Mouse (Mus musculus) midbrain, embryonic 10.5 days (tissue): ENCODE data around the gene Agmo. TPM values are rescaled to one million over a fixed set of nuclear protein-coding genes. Genes with fewer than 3 reads are reported as not detected.

Experiments
- DNase-seq: peaks from one replicate; pipeline ENCODE4 v3.0.0-alpha.2; 2017; ENCODE audit warnings: low spot score
- H3K27ac ChIP-seq: fragments of 300-500 bp; sonication (generic); replicated peaks from 2 replicates; pipeline ENCODE4 v1.5.1; 2016; ENCODE audit warnings: mild to moderate bottlenecking
- H3K27me3 ChIP-seq: fragments of 300-500 bp; sonication (generic); 2 replicates; pipeline ENCODE4 v1.6.1; 2016; ENCODE audit warnings: low read depth, mild to moderate bottlenecking; ENCODE audit not compliant: poor library complexity, severe bottlenecking
- H3K36me3 ChIP-seq: fragments of 300-500 bp; sonication (generic); 2 replicates; pipeline ENCODE4 v1.6.1; 2016; ENCODE audit warnings: mild to moderate bottlenecking, moderate library complexity
- H3K4me1 ChIP-seq: fragments of 300-500 bp; sonication (generic); 2 replicates; pipeline ENCODE4 v1.6.1; 2016
- H3K4me3 ChIP-seq: fragments of 300-500 bp; sonication (generic); 2 replicates; pipeline ENCODE4 v1.5.1; 2016; ENCODE audit warnings: mild to moderate bottlenecking, moderate library complexity
- H3K9me3 ChIP-seq: fragments of 300-500 bp; sonication (generic); replicated peaks from 2 replicates; pipeline ENCODE4 v1.6.1; 2016; ENCODE audit warnings: mild to moderate bottlenecking
- WGBS: fragments of 180-500 bp; shearing (Covaris S2); methylation state at CpG from one replicate; pipeline ENCODE4 v1.1.7; 2016; 5-methylcytosine and 5-hydroxymethylcytosine counted together
- polyA plus RNA-seq: library from polyadenylated mRNA; unstranded; fragments of >200 nt; fragmentation: Nextera tagmentation; extraction: Ambion mirVana; gene quantifications from 2 replicates; pipeline ENCODE4 v1.2.1, GENCODE M21; 2016

Gene Agmo
- polyA plus RNA-seq, 1 experiment from 2014 or later: 0.32 TPM

DNA sequence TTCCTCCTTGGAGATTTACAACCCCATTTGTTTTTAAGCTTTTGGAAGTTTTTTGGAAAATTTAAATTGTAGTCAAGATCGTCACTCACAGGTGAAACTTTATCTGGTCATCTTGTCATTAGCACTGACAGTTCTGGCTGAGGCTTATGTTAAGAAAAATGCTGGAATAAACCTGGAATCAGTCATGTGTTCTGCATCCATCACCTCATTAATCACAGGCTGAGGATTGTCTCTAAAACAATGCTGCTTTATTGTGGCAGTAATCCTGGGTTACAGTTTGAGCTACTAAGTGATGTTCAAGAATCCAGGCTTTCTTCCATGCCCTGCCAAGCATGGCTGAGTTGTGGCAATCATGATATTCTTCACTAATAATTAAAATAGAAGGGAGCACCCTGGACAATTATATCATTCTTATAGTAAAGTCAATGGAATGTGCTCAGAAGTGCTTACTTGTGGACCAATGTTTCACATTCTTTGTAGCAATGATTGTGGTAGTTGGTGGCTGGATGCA, 65.6 kb downstream of the Agmo start:
- 91% methylated on average over 1 of the region's 1 CpGs for WGBS
- Histone ChIP-seq H3K27me3 (no peaks in the 10 kb centered on the region), H3K36me3 (no peaks in the 10 kb centered on the region), H3K4me3 (no peak overlapping the region), H3K4me1 (no peaks in the 10 kb centered on the region), H3K9me3 (no peaks in the 10 kb centered on the region), H3K27ac (no peak overlapping the region)
- no peak for DNase-seq

DNA sequence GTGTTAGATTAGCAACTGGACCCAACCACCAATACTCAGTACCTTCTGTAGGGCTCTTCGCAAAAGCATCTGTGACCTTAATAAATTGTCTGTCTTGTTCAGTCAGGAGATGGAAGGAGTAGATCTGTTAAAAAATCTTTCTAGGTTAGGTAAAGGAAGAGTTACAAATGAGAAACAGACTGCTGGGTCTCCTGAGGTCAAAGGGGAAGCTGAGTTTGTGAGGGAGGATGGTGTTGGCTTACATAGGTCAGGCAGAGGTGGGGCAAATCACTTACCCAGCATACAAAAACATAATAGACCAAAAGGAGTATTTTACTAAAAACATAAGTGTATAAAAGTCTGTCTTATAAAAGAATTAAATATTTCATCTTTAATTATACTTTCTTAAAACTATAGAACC, 69.3 kb downstream of the Agmo start:
- WGBS: 77% methylated on average over 1 of the region's 1 CpGs
- no peaks in the 10 kb centered on the region for H3K36me3 ChIP-seq
- no peaks in the 10 kb centered on the region for H3K4me1 ChIP-seq
- H3K9me3 ChIP-seq: no peaks in the 10 kb centered on the region
- H3K4me3 ChIP-seq: no peak overlapping the region
- H3K27me3 ChIP-seq: no peaks in the 10 kb centered on the region
- H3K27ac ChIP-seq: no peak overlapping the region
- no peak for DNase-seq

DNA sequence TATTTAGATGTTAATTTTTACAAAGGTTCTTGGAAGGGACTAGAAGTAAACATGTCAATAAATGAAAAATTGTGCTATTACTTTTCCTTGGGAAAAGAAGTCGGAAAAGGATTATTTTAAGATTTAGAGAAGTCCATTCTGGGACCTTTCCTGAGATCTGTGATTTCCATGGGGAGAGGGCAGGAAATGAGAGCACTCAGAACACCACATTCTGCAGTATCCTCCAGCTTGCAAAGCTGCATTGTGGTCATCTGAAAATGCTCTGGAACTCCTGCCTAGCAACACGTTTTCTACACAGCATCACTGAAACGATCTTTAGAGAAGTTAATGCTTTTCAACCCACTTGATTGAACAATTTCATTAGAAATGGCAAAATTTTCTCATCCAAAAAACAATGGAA, 81.4 kb downstream of the Agmo start:
- Histone ChIP-seq H3K27me3 (no peaks in the 10 kb centered on the region), H3K9me3 (no peaks in the 10 kb centered on the region), H3K27ac (no peak overlapping the region), H3K4me1 (no peaks in the 10 kb centered on the region), H3K36me3 (no peaks in the 10 kb centered on the region), H3K4me3 (no peak overlapping the region)
- no peak for DNase-seq
- WGBS: 71% methylated on average over 3 of the region's 3 CpGs

DNA sequence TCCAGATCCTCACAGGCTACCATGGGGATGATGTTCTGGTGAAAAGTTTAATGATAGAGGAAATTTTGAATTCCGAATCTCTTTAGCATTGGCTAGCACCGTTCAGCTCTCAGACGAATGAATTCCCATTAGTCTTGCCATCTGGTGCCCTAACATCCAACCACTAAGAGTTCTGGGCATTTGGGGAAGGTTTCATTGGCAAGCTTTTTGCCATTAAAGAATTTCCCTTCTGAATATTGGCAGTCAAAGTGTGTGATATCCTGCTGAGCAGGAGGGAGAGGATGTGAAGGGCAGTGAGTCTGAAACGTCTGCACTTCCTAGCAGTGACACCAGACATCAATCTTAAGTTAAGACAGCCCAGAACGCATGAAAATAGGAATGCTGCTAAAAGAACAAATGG, 93.5 kb downstream of the Agmo start:
- DNase-seq: no peak
- Histone ChIP-seq H3K27ac (no peak overlapping the region), H3K9me3 (no peaks in the 10 kb centered on the region), H3K36me3 (no peaks in the 10 kb centered on the region), H3K4me1 (no peaks in the 10 kb centered on the region), H3K27me3 (no peaks in the 10 kb centered on the region), H3K4me3 (no peak overlapping the region)
- WGBS: 74% methylated on average over 5 of the region's 5 CpGs

DNA sequence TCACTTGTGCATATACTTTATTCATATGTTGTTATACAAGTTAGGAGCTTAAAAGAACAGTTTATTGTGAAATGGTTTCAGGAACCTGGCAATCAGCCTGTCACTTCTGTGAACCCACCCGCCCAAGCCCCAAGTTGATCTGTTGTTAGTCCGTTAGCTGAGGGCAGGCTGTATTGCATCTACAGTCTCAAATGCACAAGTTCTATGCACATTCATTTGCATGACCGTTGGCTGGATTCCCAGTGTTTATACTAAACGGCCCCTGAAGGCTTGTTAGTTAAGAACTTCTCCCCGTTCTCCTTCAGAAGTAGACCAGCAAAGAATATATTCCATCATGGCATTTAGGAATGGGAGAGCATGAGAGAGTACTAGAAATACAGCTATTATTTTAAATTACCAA, 102.8 kb downstream of the Agmo start:
- no peaks in the 10 kb centered on the region for H3K9me3 ChIP-seq
- WGBS: 89% methylated on average over 5 of the region's 5 CpGs
- H3K4me3 ChIP-seq: no peak overlapping the region
- H3K27me3 ChIP-seq: no peaks in the 10 kb centered on the region
- H3K27ac ChIP-seq: no peak overlapping the region
- no peaks in the 10 kb centered on the region for H3K36me3 ChIP-seq
- no peak for DNase-seq
- no peaks in the 10 kb centered on the region for H3K4me1 ChIP-seq

DNA sequence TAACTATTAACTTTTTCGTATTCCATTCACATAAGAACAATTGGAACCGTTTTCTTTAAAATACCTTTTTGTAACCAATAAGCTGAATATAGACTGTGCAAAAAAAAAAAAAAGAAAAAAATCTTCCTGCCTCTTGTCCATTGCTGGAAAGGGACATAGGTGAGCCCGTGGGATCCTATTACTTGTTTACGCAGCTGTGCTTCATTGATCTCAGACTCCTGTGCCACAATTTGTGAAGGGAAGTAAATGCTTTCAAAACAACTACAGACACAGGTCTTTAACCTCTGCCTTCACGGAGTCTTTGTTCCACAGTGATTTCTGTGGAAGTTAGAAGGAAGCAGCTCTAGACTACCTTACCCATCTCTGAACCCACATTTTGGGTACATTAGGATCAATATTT, 104.3 kb downstream of the Agmo start:
- Histone ChIP-seq H3K4me1 (no peaks in the 10 kb centered on the region), H3K4me3 (no peak overlapping the region), H3K27ac (no peak overlapping the region), H3K36me3 (no peaks in the 10 kb centered on the region), H3K27me3 (no peaks in the 10 kb centered on the region), H3K9me3 (no peaks in the 10 kb centered on the region)
- WGBS: 64% methylated on average over 5 of the region's 5 CpGs
- no peak for DNase-seq

DNA sequence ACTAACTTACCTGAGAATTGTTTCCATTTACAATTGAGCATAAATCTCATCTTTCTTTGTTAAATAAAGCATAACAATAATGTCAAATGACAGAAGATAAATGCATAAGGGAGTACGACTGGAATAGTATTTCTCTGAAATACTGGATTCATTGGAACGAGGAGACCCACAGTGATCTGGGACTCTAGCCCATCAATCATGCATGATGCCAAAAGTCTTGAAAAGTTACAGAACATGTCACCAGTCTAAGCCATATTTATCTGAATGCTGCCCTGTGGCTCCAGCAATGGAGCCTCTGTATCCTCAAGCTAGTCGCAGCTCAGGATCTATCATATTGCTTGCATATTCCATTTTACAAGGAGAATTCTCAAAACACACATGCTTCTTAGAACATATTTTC, 150.9 kb downstream of the Agmo start:
- H3K36me3 ChIP-seq: no peaks in the 10 kb centered on the region
- no peak overlapping the region for H3K4me3 ChIP-seq
- H3K9me3 ChIP-seq: no peaks in the 10 kb centered on the region
- H3K27me3 ChIP-seq: no peaks in the 10 kb centered on the region
- no peak overlapping the region for H3K27ac ChIP-seq
- DNase-seq: no peak
- WGBS: 90% methylated on average over 3 of the region's 3 CpGs
- H3K4me1 ChIP-seq: no peaks in the 10 kb centered on the region

DNA sequence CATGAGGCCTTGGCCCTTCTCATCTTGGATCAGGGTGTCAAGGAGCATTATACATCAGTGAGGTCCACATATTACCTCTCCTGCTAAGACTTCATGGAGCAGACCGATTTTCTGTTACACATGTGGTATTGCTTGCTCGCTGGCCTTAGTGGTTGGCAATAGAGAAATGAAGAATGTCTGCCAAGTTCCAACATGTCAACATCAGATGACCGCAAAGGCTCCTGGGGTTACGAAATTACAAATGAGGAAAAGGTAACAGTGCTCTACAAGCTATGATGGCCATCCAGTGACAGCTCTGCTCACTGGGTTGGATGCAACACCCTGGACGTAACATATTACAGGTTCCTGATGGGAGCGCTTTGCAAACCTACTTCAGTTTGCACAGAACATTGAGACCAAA, 161.1 kb downstream of the Agmo start:
- no peak overlapping the region for H3K27ac ChIP-seq
- DNase-seq: no peak
- H3K36me3 ChIP-seq: no peaks in the 10 kb centered on the region
- no peaks in the 10 kb centered on the region for H3K9me3 ChIP-seq
- H3K27me3 ChIP-seq: no peaks in the 10 kb centered on the region
- no peak overlapping the region for H3K4me3 ChIP-seq
- WGBS: 89% methylated on average over 6 of the region's 6 CpGs
- H3K4me1 ChIP-seq: no peaks in the 10 kb centered on the region

DNA sequence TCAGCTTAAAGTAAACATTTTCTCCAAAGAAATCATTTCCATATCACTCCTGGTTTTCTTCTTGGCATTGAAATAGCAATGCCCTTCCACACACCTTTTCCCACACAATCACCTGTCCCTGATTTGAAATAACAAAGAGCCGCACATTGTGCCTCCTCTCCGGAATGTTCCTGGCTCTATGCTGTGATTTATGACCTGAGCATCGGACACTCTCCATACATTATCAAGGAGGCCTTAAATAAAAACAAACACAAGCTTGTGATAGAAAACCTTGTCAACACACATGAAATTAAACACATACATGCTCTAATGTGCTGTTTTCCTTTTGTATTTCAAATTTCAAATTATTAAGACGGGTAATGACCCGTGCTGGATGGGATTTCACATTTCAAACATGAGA, 184.9 kb downstream of the Agmo start:
- Histone ChIP-seq H3K4me1 (no peaks in the 10 kb centered on the region), H3K9me3 (no peaks in the 10 kb centered on the region), H3K4me3 (no peak overlapping the region), H3K27ac (no peak overlapping the region), H3K27me3 (no peaks in the 10 kb centered on the region), H3K36me3 (no peaks in the 10 kb centered on the region)
- WGBS: 89% methylated on average over 5 of the region's 5 CpGs
- no peak for DNase-seq

DNA sequence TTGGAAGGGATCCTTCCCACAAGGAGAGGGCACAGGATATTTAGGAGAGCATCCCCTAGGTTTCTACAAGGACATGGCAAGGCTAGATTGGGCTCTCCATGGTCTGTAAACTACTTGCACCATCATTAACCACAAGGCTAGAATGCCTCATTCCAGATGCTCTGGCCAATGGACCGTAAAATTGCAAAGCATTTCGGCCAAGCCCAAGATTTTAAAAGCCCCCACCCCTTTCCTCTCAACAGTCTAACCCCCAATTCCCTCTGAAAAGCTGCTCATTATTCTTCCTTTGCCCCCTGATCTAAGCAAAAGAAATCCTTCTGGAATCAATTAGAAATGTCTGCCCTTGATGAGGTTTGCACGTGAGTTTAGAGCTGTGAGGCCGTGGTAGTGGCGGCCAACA, 185.3 kb downstream of the Agmo start:
- no peak overlapping the region for H3K4me3 ChIP-seq
- H3K9me3 ChIP-seq: no peaks in the 10 kb centered on the region
- no peak overlapping the region for H3K27ac ChIP-seq
- H3K27me3 ChIP-seq: no peaks in the 10 kb centered on the region
- H3K4me1 ChIP-seq: no peaks in the 10 kb centered on the region
- WGBS: 69% methylated on average over 5 of the region's 5 CpGs
- no peaks in the 10 kb centered on the region for H3K36me3 ChIP-seq
- no peak for DNase-seq

DNA sequence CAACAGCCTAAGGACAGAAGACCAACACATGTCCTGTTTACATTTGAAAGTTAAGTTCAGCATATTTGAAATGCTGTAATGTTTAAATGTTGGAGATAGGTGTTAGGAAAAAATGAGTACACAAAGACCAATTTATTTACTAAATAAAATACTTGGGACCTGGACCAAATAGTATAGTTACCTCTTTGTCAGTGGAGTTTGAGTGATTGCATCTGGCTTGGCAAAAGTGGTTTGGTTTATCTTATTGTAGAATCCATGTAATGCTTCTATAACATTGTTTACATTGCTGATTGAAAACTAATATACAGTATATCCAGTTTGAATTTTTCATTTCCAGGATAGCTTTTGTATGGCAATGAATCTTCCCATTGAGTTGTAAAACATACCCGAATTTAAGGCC, 193.0 kb downstream of the Agmo start:
- Histone ChIP-seq H3K27me3 (no peaks in the 10 kb centered on the region), H3K4me1 (no peaks in the 10 kb centered on the region), H3K4me3 (no peak overlapping the region), H3K27ac (no peak overlapping the region), H3K9me3 (no peaks in the 10 kb centered on the region), H3K36me3 (no peaks in the 10 kb centered on the region)
- DNase-seq: no peak
- WGBS: 77% methylated on average over 1 of the region's 1 CpGs

DNA sequence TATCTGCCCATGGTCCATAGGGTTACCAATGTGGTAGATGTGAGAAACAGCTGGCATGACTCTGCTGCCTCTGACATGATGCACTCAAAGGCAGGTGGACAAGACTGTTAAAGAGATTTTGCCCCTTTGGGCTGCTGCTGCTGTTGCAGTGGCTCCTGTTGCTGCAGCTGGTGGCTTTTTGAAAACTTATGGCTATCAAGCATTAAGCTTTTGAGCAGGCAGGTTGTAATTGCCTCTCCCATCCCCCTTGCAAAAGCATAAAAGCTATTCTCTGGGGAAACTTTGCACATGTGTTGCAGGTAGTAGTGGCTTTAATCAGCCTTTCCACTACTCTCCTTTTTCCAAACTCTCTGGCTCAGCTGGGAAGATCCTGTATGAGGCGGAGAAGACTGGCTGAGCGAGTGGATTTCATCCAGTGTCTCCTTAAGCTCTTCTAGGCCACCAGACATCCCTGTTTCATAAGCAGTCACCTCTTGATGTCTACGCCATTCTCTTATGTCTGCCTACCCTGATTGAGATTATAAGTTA, 201.1 kb downstream of the Agmo start:
- no peak overlapping the region for H3K4me3 ChIP-seq
- no peaks in the 10 kb centered on the region for H3K27me3 ChIP-seq
- no peak for DNase-seq
- no peak overlapping the region for H3K27ac ChIP-seq
- H3K36me3 ChIP-seq: no peaks in the 10 kb centered on the region
- 84% methylated on average over 3 of the region's 3 CpGs for WGBS
- H3K9me3 ChIP-seq: no peaks in the 10 kb centered on the region
- H3K4me1 ChIP-seq: no peaks in the 10 kb centered on the region

DNA sequence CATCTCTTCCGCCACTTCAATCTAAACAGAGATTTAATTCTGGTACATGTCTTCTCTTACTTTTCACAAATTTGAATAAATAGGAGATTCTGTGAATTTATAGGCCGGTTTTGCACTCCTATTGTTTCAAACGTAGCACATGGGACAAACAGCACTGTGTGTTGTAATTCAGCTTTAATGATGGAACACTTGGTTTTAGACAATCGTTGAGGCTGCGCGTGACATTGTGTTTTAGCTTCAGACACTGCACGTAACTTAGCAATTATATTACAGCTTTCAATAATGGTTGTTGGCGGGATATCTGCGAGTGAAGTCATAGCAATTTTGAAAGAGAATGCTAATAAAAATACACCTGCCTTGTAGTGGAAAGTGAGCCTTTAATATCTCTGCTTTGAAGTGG, 203.8 kb downstream of the Agmo start:
- Histone ChIP-seq H3K9me3 (no peaks in the 10 kb centered on the region), H3K27ac (no peak overlapping the region), H3K4me3 (no peak overlapping the region), H3K36me3 (no peaks in the 10 kb centered on the region), H3K4me1 (no peaks in the 10 kb centered on the region), H3K27me3 (no peaks in the 10 kb centered on the region)
- no peak for DNase-seq
- WGBS: 84% methylated on average over 9 of the region's 9 CpGs

DNA sequence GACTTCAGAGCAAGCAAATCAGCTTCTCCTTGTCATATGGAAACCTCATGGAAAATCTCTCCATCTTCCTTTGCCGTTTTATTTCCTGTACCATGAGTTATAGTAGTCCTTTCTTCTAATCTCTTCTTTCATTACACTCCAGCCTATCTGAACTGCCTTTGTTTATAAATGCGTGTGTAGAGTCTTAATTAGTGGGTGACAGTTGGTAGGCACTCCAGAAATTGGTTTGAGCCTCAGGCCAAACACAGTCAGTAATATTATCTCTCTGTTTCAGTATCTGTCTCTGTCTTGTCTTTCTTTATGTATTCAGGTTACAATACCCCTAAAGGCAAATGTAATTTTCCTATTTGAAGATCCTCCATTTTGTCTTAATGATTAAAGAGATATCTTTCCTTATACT, 208.2 kb downstream of the Agmo start:
- no peak for DNase-seq
- 77% methylated on average over 2 of the region's 2 CpGs for WGBS

More for the DNA sequence above, 208.2 kb downstream of the Agmo start:
- Histone ChIP-seq H3K9me3 (no peaks in the 10 kb centered on the region), H3K27ac (no peak overlapping the region), H3K27me3 (no peaks in the 10 kb centered on the region), H3K4me1 (no peaks in the 10 kb centered on the region), H3K36me3 (no peaks in the 10 kb centered on the region), H3K4me3 (no peak overlapping the region)
